Mouse (Mus musculus): ENCODE measurements at regions not wholly inside any gene's neighbourhood (a gene's known extent, or its start where the extent isn't known, plus 50 kb on each side); places are given as distances from the start of the nearest gene placed in this dataset.
"Not testable (repeated sequence)": the region's sequence is repeated elsewhere in the genome, so short reads cannot be mapped to it uniquely, and the experiment has no call there.

- Histone ChIP-seq H3K4me3 (ENCODE audit: low read length) (no peak overlapping the region), H3K36me3 (ENCODE audit: control insufficient read depth, insufficient read depth, low read length) (no peaks in the 10 kb centered on the region), H3K9ac (ENCODE audit: low read length) (no peak overlapping the region), H3K27ac (ENCODE audit: low read length) (no peak overlapping the region), H3K9me3 (ENCODE audit: control insufficient read depth, low read length) (no peaks in the 10 kb centered on the region), H3K4me1 (replicated peaks; ENCODE audit: control insufficient read depth, insufficient read depth, low read length) (no peaks in the 10 kb centered on the region), H3K27me3 (ENCODE audit: control insufficient read depth, insufficient read depth, low read depth, low read length) (no peaks in the 10 kb centered on the region), H3K4me2 (ENCODE audit: low read depth, low read length) (no peak overlapping the region)
- 49% methylated on average over 2 of the region's 2 CpGs for WGBS
- ATAC-seq (ENCODE audit: low read depth) = no peak
Measured at GRCm38 (mm10) chr3:126122323-126123259, 184.2 kb upstream of the Ugt8a start.

DNA sequence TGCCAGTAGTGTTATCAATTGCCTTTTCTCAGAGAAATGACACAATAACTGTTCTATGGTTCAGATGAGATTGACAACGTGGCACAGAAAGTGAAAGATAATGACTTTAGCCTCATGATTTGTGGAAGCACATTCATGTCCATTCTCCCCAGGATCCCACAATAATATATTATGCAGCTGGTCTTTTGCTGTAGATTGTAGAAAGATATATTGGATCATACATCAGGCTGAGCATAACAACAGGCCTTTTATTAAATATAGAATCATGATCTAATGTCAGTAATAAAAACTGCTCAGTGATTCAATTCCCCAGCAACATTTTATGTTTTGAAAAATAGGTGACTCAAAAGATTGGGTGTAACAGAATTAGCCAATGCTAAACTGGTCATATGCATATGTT lies 196.9 kb upstream of the Arsj start:
- Histone ChIP-seq H3K9ac (ENCODE audit: low read length) (no peak overlapping the region), H3K4me2 (ENCODE audit: low read depth, low read length) (no peak overlapping the region), H3K4me3 (ENCODE audit: low read length) (no peak overlapping the region), H3K36me3 (ENCODE audit: control insufficient read depth, insufficient read depth, low read length) (no peaks in the 10 kb centered on the region), H3K27ac (ENCODE audit: low read length) (no peak overlapping the region), H3K9me3 (ENCODE audit: control insufficient read depth, low read length) (no peaks in the 10 kb centered on the region), H3K4me1 (replicated peaks; ENCODE audit: control insufficient read depth, insufficient read depth, low read length) (no peaks in the 10 kb centered on the region), H3K27me3 (ENCODE audit: control insufficient read depth, insufficient read depth, low read depth, low read length) (no peaks in the 10 kb centered on the region)
- WGBS = 65% methylated on average over 1 of the region's 1 CpGs
- no peak for ATAC-seq (ENCODE audit: low read depth)

DNA sequence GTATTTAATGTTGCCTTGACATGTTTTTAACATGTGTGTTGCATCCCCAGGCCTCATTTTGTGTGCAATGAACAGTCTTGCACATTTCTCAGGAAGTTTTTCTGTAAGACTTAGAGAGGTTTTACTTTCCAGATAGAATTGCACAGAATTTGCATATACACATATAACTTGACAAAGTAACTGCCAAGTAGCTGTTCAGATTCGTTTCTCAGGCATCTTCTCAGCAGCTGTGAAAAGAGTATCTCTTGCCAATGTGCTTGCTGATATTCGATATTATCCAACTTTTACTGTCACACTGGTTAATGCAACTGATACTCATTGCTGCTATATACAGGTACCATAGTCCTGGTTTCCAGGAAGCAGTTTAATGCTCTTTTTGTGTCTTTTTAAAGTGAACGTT lies 154.5 kb upstream of the Arsj start:
- H3K9ac ChIP-seq (ENCODE audit: low read length) = no peak overlapping the region
- H3K36me3 ChIP-seq (ENCODE audit: control insufficient read depth, insufficient read depth, low read length) = no peaks in the 10 kb centered on the region
- no peak for ATAC-seq (ENCODE audit: low read depth)
- WGBS = 49% methylated on average over 3 of the region's 3 CpGs
- no peak overlapping the region for H3K4me3 ChIP-seq (ENCODE audit: low read length)
- H3K9me3 ChIP-seq (ENCODE audit: control insufficient read depth, low read length) = no peaks in the 10 kb centered on the region
- no peak overlapping the region for H3K4me2 ChIP-seq (ENCODE audit: low read depth, low read length)
- no peaks in the 10 kb centered on the region for H3K27me3 ChIP-seq (ENCODE audit: control insufficient read depth, insufficient read depth, low read depth, low read length)
- H3K27ac ChIP-seq (ENCODE audit: low read length) = no peak overlapping the region
- no peaks in the 10 kb centered on the region for H3K4me1 ChIP-seq (replicated peaks; ENCODE audit: control insufficient read depth, insufficient read depth, low read length)

GRCm38 (mm10) chr3:126210226-126210625 lies 153.3 kb upstream of the Arsj start:
- Histone ChIP-seq H3K27ac (ENCODE audit: low read length) (no peak overlapping the region), H3K4me3 (ENCODE audit: low read length) (no peak overlapping the region), H3K9me3 (ENCODE audit: control insufficient read depth, low read length) (no peaks in the 10 kb centered on the region), H3K4me2 (ENCODE audit: low read depth, low read length) (no peak overlapping the region), H3K36me3 (ENCODE audit: control insufficient read depth, insufficient read depth, low read length) (no peaks in the 10 kb centered on the region), H3K27me3 (ENCODE audit: control insufficient read depth, insufficient read depth, low read depth, low read length) (no peaks in the 10 kb centered on the region), H3K9ac (ENCODE audit: low read length) (no peak overlapping the region), H3K4me1 (replicated peaks; ENCODE audit: control insufficient read depth, insufficient read depth, low read length) (no peaks in the 10 kb centered on the region)
- 77% methylated on average over 1 of the region's 1 CpGs for WGBS
- ATAC-seq (ENCODE audit: low read depth) = no peak

- Histone ChIP-seq H3K9me3 (ENCODE audit: control insufficient read depth, low read length) (no peaks in the 10 kb centered on the region), H3K27ac (ENCODE audit: low read length) (no peak overlapping the region), H3K36me3 (ENCODE audit: control insufficient read depth, insufficient read depth, low read length) (no peaks in the 10 kb centered on the region), H3K4me1 (replicated peaks; ENCODE audit: control insufficient read depth, insufficient read depth, low read length) (no peaks in the 10 kb centered on the region), H3K4me3 (ENCODE audit: low read length) (no peak overlapping the region), H3K4me2 (ENCODE audit: low read depth, low read length) (no peak overlapping the region), H3K27me3 (ENCODE audit: control insufficient read depth, insufficient read depth, low read depth, low read length) (no peaks in the 10 kb centered on the region), H3K9ac (ENCODE audit: low read length) (no peak overlapping the region)
- 88% methylated on average over 4 of the region's 4 CpGs for WGBS
- ATAC-seq (ENCODE audit: low read depth) = no peak
Measured at GRCm38 (mm10) chr3:126227575-126227974, 135.9 kb upstream of the Arsj start.

DNA sequence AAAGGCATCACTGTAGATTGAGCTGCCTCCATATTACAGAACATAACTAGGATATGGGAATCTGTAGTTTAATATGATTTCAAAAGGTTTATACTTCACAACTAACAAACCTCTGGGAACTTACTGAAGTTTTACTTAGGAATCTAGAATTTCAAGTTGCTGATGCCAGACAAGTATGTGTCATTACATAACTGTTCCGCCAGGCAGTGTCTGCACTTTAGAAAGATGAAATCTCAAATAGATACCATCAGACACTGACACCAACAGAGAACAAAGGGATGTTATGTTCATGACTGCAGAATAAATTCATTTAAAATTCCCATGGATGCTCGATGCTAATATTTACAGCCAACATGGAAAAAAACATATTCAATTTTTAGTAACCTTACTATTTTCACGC lies 117.7 kb upstream of the Arsj start:
- ATAC-seq (ENCODE audit: low read depth) = no peak
- Histone ChIP-seq H3K9ac (ENCODE audit: low read length) (no peak overlapping the region), H3K4me1 (replicated peaks; ENCODE audit: control insufficient read depth, insufficient read depth, low read length) (no peaks in the 10 kb centered on the region), H3K9me3 (ENCODE audit: control insufficient read depth, low read length) (no peaks in the 10 kb centered on the region), H3K4me3 (ENCODE audit: low read length) (no peak overlapping the region), H3K27ac (ENCODE audit: low read length) (no peak overlapping the region), H3K36me3 (ENCODE audit: control insufficient read depth, insufficient read depth, low read length) (no peaks in the 10 kb centered on the region), H3K4me2 (ENCODE audit: low read depth, low read length) (no peak overlapping the region), H3K27me3 (ENCODE audit: control insufficient read depth, insufficient read depth, low read depth, low read length) (no peaks in the 10 kb centered on the region)
- WGBS = 74% methylated on average over 3 of the region's 3 CpGs

DNA sequence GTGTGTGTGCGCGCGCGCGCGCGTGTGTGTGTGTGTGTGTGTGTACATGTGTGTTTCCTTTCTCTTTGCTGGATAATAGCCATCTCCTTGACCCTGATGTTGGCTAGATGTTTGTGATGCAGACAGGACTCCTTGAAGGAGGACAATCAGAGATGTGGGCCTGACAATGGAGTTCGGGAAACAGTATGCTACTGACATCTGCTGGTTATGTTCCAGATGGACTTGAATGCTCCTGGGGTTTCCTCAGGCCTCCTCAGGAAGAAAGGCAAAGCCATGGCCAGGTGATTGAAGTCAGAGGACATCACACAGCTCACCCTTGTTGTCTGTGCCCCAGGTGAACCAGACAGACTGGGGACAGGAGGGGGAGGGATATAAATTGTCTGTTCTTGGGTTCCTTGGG lies 102.2 kb upstream of the Arsj start:
- Histone ChIP-seq H3K27ac (ENCODE audit: low read length) (no peak overlapping the region), H3K9ac (ENCODE audit: low read length) (no peak overlapping the region), H3K4me2 (ENCODE audit: low read depth, low read length) (no peak overlapping the region), H3K4me3 (ENCODE audit: low read length) (no peak overlapping the region), H3K9me3 (ENCODE audit: control insufficient read depth, low read length) (no peaks in the 10 kb centered on the region), H3K27me3 (ENCODE audit: control insufficient read depth, insufficient read depth, low read depth, low read length) (no peaks in the 10 kb centered on the region), H3K36me3 (ENCODE audit: control insufficient read depth, insufficient read depth, low read length) (no peaks in the 10 kb centered on the region), H3K4me1 (replicated peaks; ENCODE audit: control insufficient read depth, insufficient read depth, low read length) (no peaks in the 10 kb centered on the region)
- ATAC-seq (ENCODE audit: low read depth) = no peak
- 57% methylated on average over 8 of the region's 8 CpGs for WGBS

DNA sequence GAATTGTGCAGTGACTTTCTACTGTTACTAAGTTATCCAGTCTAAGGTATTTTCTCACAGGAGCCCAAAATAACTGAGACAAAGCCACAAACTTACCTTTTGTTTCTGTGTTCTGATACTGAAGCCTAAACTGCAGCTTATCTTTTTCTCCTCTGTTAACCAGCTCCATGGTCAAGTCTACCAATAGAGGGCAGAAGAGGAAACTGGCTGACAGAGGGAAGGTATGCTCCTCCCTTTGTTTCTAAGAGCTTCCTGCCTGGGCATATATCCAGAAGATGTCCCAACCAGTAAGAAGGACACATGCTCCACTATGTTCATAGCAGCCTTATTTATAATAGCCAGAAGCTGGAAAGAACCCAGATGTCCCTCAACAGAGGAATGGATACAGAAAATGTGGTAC lies 91.5 kb upstream of the Arsj start:
- H3K4me2 ChIP-seq (ENCODE audit: low read depth, low read length); H3K9ac ChIP-seq (ENCODE audit: low read length); H3K27ac ChIP-seq (ENCODE audit: low read length); H3K36me3 ChIP-seq (ENCODE audit: control insufficient read depth, insufficient read depth, low read length); H3K4me3 ChIP-seq (ENCODE audit: low read length); H3K9me3 ChIP-seq (ENCODE audit: control insufficient read depth, low read length); H3K4me1 ChIP-seq (replicated peaks; ENCODE audit: control insufficient read depth, insufficient read depth, low read length); ATAC-seq (ENCODE audit: low read depth); H3K27me3 ChIP-seq (ENCODE audit: control insufficient read depth, insufficient read depth, low read depth, low read length): not testable (repeated sequence)

- Histone ChIP-seq H3K4me1 (replicated peaks; ENCODE audit: control insufficient read depth, insufficient read depth, low read length) (no peaks in the 10 kb centered on the region), H3K4me3 (ENCODE audit: low read length) (no peak overlapping the region), H3K27ac (ENCODE audit: low read length) (no peak overlapping the region), H3K4me2 (ENCODE audit: low read depth, low read length) (no peak overlapping the region), H3K36me3 (ENCODE audit: control insufficient read depth, insufficient read depth, low read length) (no peaks in the 10 kb centered on the region), H3K9me3 (ENCODE audit: control insufficient read depth, low read length) (no peaks in the 10 kb centered on the region), H3K9ac (ENCODE audit: low read length) (no peak overlapping the region), H3K27me3 (ENCODE audit: control insufficient read depth, insufficient read depth, low read depth, low read length) (no peaks in the 10 kb centered on the region)
- ATAC-seq (ENCODE audit: low read depth) = no peak
- 81% methylated on average over 3 of the region's 3 CpGs for WGBS
Measured at GRCm38 (mm10) chr3:126273566-126273965, 89.9 kb upstream of the Arsj start.
